21 mouse cellular contexts compared by ENCODE assay signal in the genomic region with DNA sequence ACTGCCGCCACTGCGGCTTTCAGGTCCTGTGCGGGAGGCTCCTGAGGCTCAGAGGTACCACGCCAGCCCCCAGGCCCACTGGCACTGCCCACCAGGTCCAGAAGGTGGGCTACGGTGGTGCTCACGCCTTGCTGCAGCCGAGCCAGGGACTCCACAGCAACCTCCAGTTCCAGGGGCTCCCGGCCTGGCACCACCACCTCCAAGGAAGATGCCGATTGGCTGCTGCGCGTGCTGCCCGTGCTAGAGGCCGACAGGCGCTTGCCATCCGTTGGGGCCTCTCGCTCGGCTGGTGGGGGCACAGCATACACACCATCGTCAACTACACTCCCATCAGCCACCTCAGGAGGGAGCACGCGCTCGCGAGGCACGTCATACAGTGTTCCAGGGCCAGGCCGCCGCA. TPM values are rescaled to one million over a fixed set of nuclear protein-coding genes. Genes with fewer than 3 reads are reported as not detected.
DNase-seq lines count a peak whose midpoint lies in the region; TF ChIP-seq lines count a peak whose summit lies in the region.
"Had no signal": no experiment of that assay in that cellular context is flagged by ENCODE, and none has a peak within 500 bp of the region (broad histone marks: within the 10 kb centered on the region; RNA-seq: fewer than 3 reads in every experiment).

No protein-coding gene starts in this region.

- H3K4me1 ChIP-seq in kidney, adult 2 months (ENCODE audit: control insufficient read depth, insufficient read depth, low read length), result peaks cover 29% of the 10 kb centered on the region

- peak; percentile 33 for DNase-seq in cerebellum, adult 8-10 months
- no peak for DNase-seq in cerebellum, adult 11 months
- DNase-seq in kidney, adult 9 months, result peak; percentile 13
- DNase-seq in kidney, adult 2 months, result no peak
- peak; percentile 44 for DNase-seq in ZHBTc4 (ENCODE audit: low read depth, low spot score)
- peak; percentile 56 to 59 for DNase-seq in cerebellum, postnatal 25 days
- no peak for DNase-seq in spleen, postnatal 10 days (ENCODE audit: low spot score in 2 of 2)
- DNase-seq: heart, postnatal 14 days; midbrain, embryonic 14.5 days; spleen, adult 18-20 months had no signal

- no peak overlapping the region for H3K27ac ChIP-seq in kidney, adult 2 months (ENCODE audit: insufficient read depth, low read depth, low read length)
- H3K27ac ChIP-seq: forebrain, embryonic 15.5 days; hindbrain, embryonic 12.5 days; limb, embryonic 15.5 days; liver, embryonic 15.5 days; stomach, embryonic 15.5 days had no signal

- peaks cover 10% of the 10 kb centered on the region; the same call in 1 of the 2 replicates for H3K36me3 ChIP-seq in kidney, adult 2 months (ENCODE audit: control insufficient read depth, insufficient read depth, low read length)

- no peak for TF ChIP-seq CTCF in kidney, adult 2 months (conservative IDR thresholded peaks at IDR 0.05; ENCODE audit: insufficient read depth, insufficient read length, low read depth, low read length)

- no peak for TF ChIP-seq POLR2A in kidney, adult 2 months (IDR thresholded peaks at IDR 0.05; ENCODE audit: low read depth, low read length)

- WGBS in kidney, adult 2 months, result 89% methylated on average over 25 of the region's 25 CpGs

- no peak overlapping the region for H3K4me3 ChIP-seq in kidney, adult 2 months (ENCODE audit: insufficient read depth, low read depth, low read length)
- H3K4me3 ChIP-seq: forebrain, embryonic 15.5 days; heart, embryonic 12.5 days; hindbrain, embryonic 12.5 days; limb, embryonic 15.5 days; liver, embryonic 15.5 days; megakaryocyte, embryonic 14.5 days; stomach, embryonic 15.5 days had no signal

- H3K27me3 ChIP-seq in kidney, adult 2 months (replicated peaks; ENCODE audit: control insufficient read depth, insufficient read depth, low read length), result no peaks in the 10 kb centered on the region
- H3K27me3 ChIP-seq: forebrain, embryonic 15.5 days; heart, embryonic 12.5 days; hindbrain, embryonic 12.5 days; limb, embryonic 15.5 days; stomach, embryonic 15.5 days had no signal

RNA-seq across cellular contexts. Expression of a gene that starts 23.0 kb away (rescaled TPM):
- 0.17 and 0.29 TPM in 2 replicates for polyA plus RNA-seq in kidney, adult 2 months (2012; rRNA removed)
- polyA plus RNA-seq: embryonic facial prominence, embryonic 14.5 days; forebrain, embryonic 15.5 days; heart, embryonic 12.5 days; hindbrain, embryonic 12.5 days; kidney, embryonic 16.5 days; lung, postnatal 0 days; midbrain, embryonic 14.5 days; neural tube, embryonic 14.5 days had no signal

RNA-seq across cellular contexts. Expression of a gene that starts 29.8 kb away (rescaled TPM):
- 115 and 137 TPM in 2 replicates for polyA plus RNA-seq in kidney, adult 2 months (2012; rRNA removed)

Comparison
In these comparisons a context has a peak if more than half of its experiments do, and no peak if none do; other contexts are left out.
1. DNase-seq: peak in cerebellum, adult 8-10 months (single experiment), kidney, adult 9 months (single experiment), ZHBTc4 (single experiment) and cerebellum, postnatal 25 days (2 of 2); none in cerebellum, adult 11 months (single experiment), kidney, adult 2 months (single experiment) and spleen, postnatal 10 days (0 of 2).